Mouse (Mus musculus) bone marrow macrophage, adult 2 months (primary cell): ENCODE measurements around the gene Trmt44. TPM values are rescaled to one million over a fixed set of nuclear protein-coding genes. Genes with fewer than 3 reads are reported as not detected.
A peak's percentile ranks its signal among the peaks of the same experiment; 100 is the strongest.

Experiments
- H3K27ac ChIP-seq: 2 replicates; pipeline ENCODE4 v1.5.1; 2012; ENCODE audit warnings: low read depth, low read length; ENCODE audit not compliant: insufficient read depth
- H3K4me1 ChIP-seq: 2 replicates; pipeline ENCODE4 v1.6.1; 2012; ENCODE audit warnings: low read length; ENCODE audit not compliant: control insufficient read depth, insufficient read depth
- H3K4me3 ChIP-seq: 2 replicates; pipeline ENCODE4 v1.5.1; 2012; ENCODE audit warnings: mild to moderate bottlenecking, low read length, moderate library complexity; ENCODE audit not compliant: insufficient read depth
- CTCF ChIP-seq: IDR thresholded peaks from 2 replicates; pipeline ENCODE4 v1.5.1; 2012; ENCODE audit warnings: low read depth, mild to moderate bottlenecking, low read length, moderate library complexity
- POLR2A ChIP-seq: IDR thresholded peaks from 2 replicates; pipeline ENCODE4 v1.6.1; 2012; ENCODE audit warnings: mild to moderate bottlenecking, low read depth, low read length, borderline replicate concordance
- polyA plus RNA-seq: library from polyadenylated mRNA; stranded (reverse); fragments of >200 nt; gene quantifications from 2 replicates; pipeline ENCODE4 v1.2.4, GENCODE M21; 2012; ENCODE audit not compliant: missing spikeins, insufficient read depth, insufficient read length

The Trmt44 gene
- 5.2 and 6.8 TPM in 2 replicates for polyA plus RNA-seq

GRCm38 (mm10) chr5:35574653-35575599 is at the start of gene Trmt44:
TSS of gene Trmt44 (minus strand) at chr5:35575070.
- Histone ChIP-seq H3K4me3 (peak within 1 kb of the TSS; percentile 74), H3K4me1 (peaks cover 13% of the 10 kb centered on the region), H3K27ac (peak within 1 kb of the TSS; percentile 96)
- TF ChIP-seq POLR2A (peak; percentile 60; the same call in 1 of the 2 replicates), CTCF (no peak)

- Histone ChIP-seq H3K4me3 (no peak overlapping the region), H3K4me1 (no peaks in the 10 kb centered on the region), H3K27ac (no peak overlapping the region)
- no peak for TF ChIP-seq POLR2A
- TF ChIP-seq CTCF = no peak
These were observed 49.0 kb upstream of the Trmt44 start for GRCm38 (mm10) chr5:35623831-35624230.

GRCm38 (mm10) chr5:35621114-35621513 is 46.2 kb upstream of the Trmt44 start:
- no peaks in the 10 kb centered on the region for H3K4me1 ChIP-seq

GRCm38 (mm10) chr5:35616943-35617342 is 42.1 kb upstream of the Trmt44 start:
- Histone ChIP-seq H3K27ac (no peak overlapping the region), H3K4me1 (peaks cover 8% of the 10 kb centered on the region), H3K4me3 (no peak overlapping the region)
- TF ChIP-seq POLR2A (no peak), CTCF (no peak)

More at GRCm38 (mm10) chr5:35621114-35621513, 46.2 kb upstream of the Trmt44 start:
- H3K27ac ChIP-seq = no peak overlapping the region
- no peak overlapping the region for H3K4me3 ChIP-seq
- TF ChIP-seq CTCF (no peak), POLR2A (no peak)

- peaks cover 8% of the 10 kb centered on the region for H3K4me1 ChIP-seq
- H3K27ac ChIP-seq = no peak overlapping the region
- H3K4me3 ChIP-seq = no peak overlapping the region
- no peak for TF ChIP-seq POLR2A
- TF ChIP-seq CTCF = no peak
These were observed 37.9 kb upstream of the Trmt44 start for GRCm38 (mm10) chr5:35612722-35613121.

- H3K27ac ChIP-seq = no peak overlapping the region
- peaks cover 8% of the 10 kb centered on the region for H3K4me1 ChIP-seq
- TF ChIP-seq POLR2A = no peak
- no peak for TF ChIP-seq CTCF
- H3K4me3 ChIP-seq = no peak overlapping the region
These were observed 37.0 kb upstream of the Trmt44 start for GRCm38 (mm10) chr5:35611900-35612299.

GRCm38 (mm10) chr5:35611170-35611569 is 36.3 kb upstream of the Trmt44 start:
- peaks cover 8% of the 10 kb centered on the region for H3K4me1 ChIP-seq
- H3K27ac ChIP-seq = no peak overlapping the region
- TF ChIP-seq POLR2A (no peak), CTCF (no peak)
- no peak overlapping the region for H3K4me3 ChIP-seq

GRCm38 (mm10) chr5:35610381-35610780 is 35.5 kb upstream of the Trmt44 start:
- H3K4me1 ChIP-seq = peaks cover 11% of the 10 kb centered on the region
- TF ChIP-seq CTCF = no peak
- no peak for TF ChIP-seq POLR2A
- H3K27ac ChIP-seq = no peak overlapping the region
- no peak overlapping the region for H3K4me3 ChIP-seq

- no peak for TF ChIP-seq CTCF
- no peak for TF ChIP-seq POLR2A
- Histone ChIP-seq H3K4me1 (peaks cover 15% of the 10 kb centered on the region), H3K27ac (no peak overlapping the region), H3K4me3 (no peak overlapping the region)
These were observed 35.1 kb upstream of the Trmt44 start for GRCm38 (mm10) chr5:35609971-35610370.

- H3K27ac ChIP-seq = no peak overlapping the region
- H3K4me1 ChIP-seq = peaks cover 14% of the 10 kb centered on the region
- no peak overlapping the region for H3K4me3 ChIP-seq
- TF ChIP-seq POLR2A = no peak
- TF ChIP-seq CTCF = no peak
These were observed 34.5 kb upstream of the Trmt44 start for GRCm38 (mm10) chr5:35609381-35609780.

- Histone ChIP-seq H3K4me3 (no peak overlapping the region), H3K27ac (no peak overlapping the region), H3K4me1 (peaks cover 10% of the 10 kb centered on the region; the same call in 1 of the 2 replicates)
- TF ChIP-seq POLR2A (no peak), CTCF (no peak)
These were observed 33.7 kb upstream of the Trmt44 start for GRCm38 (mm10) chr5:35608559-35608958.
